In the genomic region with DNA sequence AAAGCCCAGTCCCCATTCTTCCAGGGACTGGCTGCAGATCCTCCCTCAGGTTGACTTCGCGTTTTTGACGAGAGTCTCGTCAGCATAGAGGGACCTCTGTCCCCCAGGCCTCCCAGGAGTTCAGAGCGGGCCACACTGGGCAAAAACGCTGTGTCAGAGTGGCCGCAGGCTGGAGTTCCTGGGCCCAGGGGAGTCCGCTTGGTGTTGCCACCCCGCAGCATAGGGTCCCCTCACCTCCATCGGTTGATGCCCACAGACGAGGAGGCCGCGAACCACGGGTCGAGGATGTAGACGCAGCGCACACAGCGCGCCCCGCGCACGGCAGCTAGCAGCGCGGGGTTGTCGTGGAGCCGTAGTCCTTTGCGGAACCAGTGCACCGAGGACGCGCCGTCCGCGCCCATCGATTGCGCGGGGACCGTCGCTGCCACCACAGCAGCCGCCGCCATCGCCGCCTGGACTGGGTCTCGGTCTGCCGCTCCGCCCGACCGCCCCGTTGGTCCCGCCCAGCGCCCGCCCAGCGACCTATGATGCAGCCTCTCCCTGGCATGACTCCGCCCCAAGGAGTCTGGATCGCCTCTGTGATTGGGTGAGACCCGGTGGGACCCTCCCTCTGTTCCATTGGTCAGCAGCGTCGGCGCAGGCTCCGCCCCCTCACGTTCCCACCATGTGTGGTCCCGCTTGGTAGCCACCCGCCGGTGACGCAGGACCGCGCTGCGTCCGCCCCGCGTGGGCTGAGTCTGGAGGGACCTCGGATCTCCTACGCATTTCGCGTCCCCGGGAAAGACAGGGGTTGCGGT, we compare ENCODE assay signal across 8 mouse cellular contexts. TPM values are rescaled to one million over a fixed set of nuclear protein-coding genes. Genes with fewer than 3 reads are reported as not detected.
DNase-seq lines count a peak whose midpoint lies in the region; ATAC-seq lines count a peak whose summit lies in the region.

Cry2 (minus strand) TSS at position 466 of the 797 bp plus-strand sequence.

- peak; percentile 85 for ATAC-seq in megakaryocyte progenitor cell, adult 5-6 weeks (replicated peaks; ENCODE audit: poor library complexity)

- peak; percentile 99 for DNase-seq in adipocyte (ENCODE audit: low spot score)
- DNase-seq in embryo, embryonic 10 days (ENCODE audit: low spot score) = peak; percentile 99
- DNase-seq in gastrocnemius, postnatal 10 days = peak; percentile 97
- peak; percentile 99 for DNase-seq in induced T-regulatory cell, adult 2 months (ENCODE audit: low read depth)
- DNase-seq in left cerebral cortex, adult 9 months (ENCODE audit: low spot score in 2 of 2) = peak; percentile 97 to 99
- DNase-seq in right cerebral cortex, postnatal 14 days = peak; percentile 98
- peak; percentile 98 to 99 for DNase-seq in urinary bladder, postnatal 36 days (ENCODE audit: low spot score in 2 of 2)

RNA-seq across cellular contexts. Expression of gene Cry2, which starts in this region (rescaled TPM):
- total RNA-seq in gastrocnemius, postnatal 10 days (2021) = 10 to 100 TPM; 35.7 to 42.7 TPM
- 9.0 and 10.1 TPM in 2 replicates for total RNA-seq in megakaryocyte progenitor cell, adult 5-6 weeks (2015)
- total RNA-seq in megakaryocyte progenitor cell, adult 5-6 weeks (2017) = 7.4 and 10.9 TPM in 2 replicates

Comparison
In these comparisons a context has a peak if more than half of its experiments do, and no peak if none do; other contexts are left out.
1. Peak in every context shown above with its lines: DNase-seq and ATAC-seq.